Mouse (Mus musculus): Measurements from ENCODE around the gene Ankrd54.

DNA sequence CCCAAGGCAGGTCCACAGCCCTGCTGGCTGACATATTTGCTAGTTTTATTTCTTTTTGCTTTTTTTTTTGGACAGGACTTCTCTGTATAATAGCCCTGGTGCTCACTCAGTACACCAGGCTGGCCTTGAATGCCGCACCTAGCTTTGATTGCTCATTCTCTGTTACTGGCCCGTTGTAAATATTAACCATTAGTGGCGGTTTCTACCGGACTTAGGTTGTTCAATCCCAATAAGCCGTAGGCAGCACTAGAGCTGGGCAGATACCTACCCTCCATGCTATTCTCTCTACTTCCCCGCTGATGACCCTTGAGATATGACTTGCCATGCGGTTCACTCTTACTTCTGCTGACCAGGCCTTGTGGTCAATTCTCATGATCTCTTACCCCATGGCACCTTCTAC is 16.9 kb upstream of the Ankrd54 start:
- TF ChIP-seq CTCF (IDR thresholded peaks at IDR 0.05; ENCODE audit: insufficient read depth, low read depth, low read length) (no peak), POLR2A (IDR thresholded peaks at IDR 0.05; ENCODE audit: insufficient read depth, low read depth, low read length) (no peak)
